Mouse (Mus musculus): ENCODE data around the gene Gm21974. TPM values are rescaled to one million over a fixed set of nuclear protein-coding genes. Genes with fewer than 3 reads are reported as not detected.
"Not testable (repeated sequence)": the region's sequence is repeated elsewhere in the genome, so short reads cannot be mapped to it uniquely, and the experiment has no call there.

The Gm21974 gene
- polyA plus RNA-seq, 1 experiment from 2014 or later = not detected

GRCm38 (mm10) chr7:127912190-127912871, 17.1 kb upstream of the Gm21974 start, which contains the start of gene Kat8:
Kat8 (plus strand) TSS chr7:127912516.
- H3K9me3 ChIP-seq (replicated peaks) = no peaks in the 10 kb centered on the region
- H3K4me3 ChIP-seq = peak within 1 kb of the TSS; percentile 98
- H3K4me1 ChIP-seq = peaks cover 14% of the 10 kb centered on the region
- peak; percentile 98 for ATAC-seq
- H3K4me2 ChIP-seq = peak within 1 kb of the TSS; percentile 81
- peak within 1 kb of the TSS; percentile 77 for H3K9ac ChIP-seq
- H3K27me3 ChIP-seq = no peaks in the 10 kb centered on the region
- H3K36me3 ChIP-seq (ENCODE audit: poor library complexity, severe bottlenecking) = peaks cover 52% of the 10 kb centered on the region
- 1% methylated on average over 40 of the region's 40 CpGs for WGBS
- peak within 1 kb of the TSS; percentile 68 for H3K27ac ChIP-seq

- no peak overlapping the region for H3K9ac ChIP-seq
- WGBS = 90% methylated on average over 4 of the region's 4 CpGs
- no peak overlapping the region for H3K4me3 ChIP-seq
- no peaks in the 10 kb centered on the region for H3K9me3 ChIP-seq (replicated peaks)
- H3K27ac ChIP-seq = no peak overlapping the region
- no peak overlapping the region for H3K4me2 ChIP-seq
- H3K4me1 ChIP-seq = peaks cover 33% of the 10 kb centered on the region
- peaks cover 50% of the 10 kb centered on the region for H3K36me3 ChIP-seq (ENCODE audit: poor library complexity, severe bottlenecking)
- H3K27me3 ChIP-seq = no peaks in the 10 kb centered on the region
- no peak for ATAC-seq
These were observed 13.4 kb upstream of the Gm21974 start for GRCm38 (mm10) chr7:127908656-127909055.

GRCm38 (mm10) chr7:127907939-127908338, 12.7 kb upstream of the Gm21974 start:
- ATAC-seq = no peak
- Histone ChIP-seq H3K9ac (no peak overlapping the region), H3K27ac (no peak overlapping the region), H3K4me1 (peaks cover 27% of the 10 kb centered on the region), H3K4me3 (no peak overlapping the region), H3K27me3 (no peaks in the 10 kb centered on the region), H3K4me2 (no peak overlapping the region), H3K9me3 (replicated peaks) (no peaks in the 10 kb centered on the region), H3K36me3 (ENCODE audit: poor library complexity, severe bottlenecking) (peaks cover 50% of the 10 kb centered on the region)
- 93% methylated on average over 12 of the region's 12 CpGs for WGBS

- peak within 1 kb of the TSS; percentile 93 for H3K4me2 ChIP-seq
- peak; percentile 93 for ATAC-seq
- 8% methylated on average over 38 of the region's 38 CpGs for WGBS
These were observed 8.9 kb upstream of the Gm21974 start, which contains the start of gene Bckdk for GRCm38 (mm10) chr7:127903971-127904796. Bckdk (plus strand) TSS chr7:127904082.

GRCm38 (mm10) chr7:127901772-127902171, 6.5 kb upstream of the Gm21974 start:
- Histone ChIP-seq H3K27me3 (no peaks in the 10 kb centered on the region), H3K4me1 (peaks cover 19% of the 10 kb centered on the region), H3K9me3 (replicated peaks) (no peaks in the 10 kb centered on the region), H3K36me3 (ENCODE audit: poor library complexity, severe bottlenecking) (peaks cover 17% of the 10 kb centered on the region), H3K4me2 (no peak overlapping the region), H3K27ac (no peak overlapping the region), H3K4me3 (no peak overlapping the region), H3K9ac (no peak overlapping the region)
- 89% methylated on average over 2 of the region's 2 CpGs for WGBS
- no peak for ATAC-seq

More at GRCm38 (mm10) chr7:127903971-127904796, 8.9 kb upstream of the Gm21974 start, which contains the start of gene Bckdk:
- Histone ChIP-seq H3K27ac (peak within 1 kb of the TSS; percentile 79), H3K9ac (peak within 1 kb of the TSS; percentile 90), H3K4me1 (peaks cover 19% of the 10 kb centered on the region), H3K36me3 (ENCODE audit: poor library complexity, severe bottlenecking) (peaks cover 41% of the 10 kb centered on the region), H3K4me3 (peak within 1 kb of the TSS; percentile 73), H3K27me3 (no peaks in the 10 kb centered on the region), H3K9me3 (replicated peaks) (no peaks in the 10 kb centered on the region)

GRCm38 (mm10) chr7:127899997-127900396, 4.7 kb upstream of the Gm21974 start:
- ATAC-seq = no peak
- H3K9ac ChIP-seq = no peak overlapping the region
- peaks cover 9% of the 10 kb centered on the region for H3K4me1 ChIP-seq
- H3K36me3 ChIP-seq (ENCODE audit: poor library complexity, severe bottlenecking) = no peaks in the 10 kb centered on the region; the same call in 1 of the 2 replicates
- WGBS = 50% methylated on average over 7 of the region's 7 CpGs
- H3K9me3 ChIP-seq (replicated peaks) = no peaks in the 10 kb centered on the region
- H3K4me3 ChIP-seq = no peak overlapping the region
- H3K27me3 ChIP-seq = no peaks in the 10 kb centered on the region
- H3K27ac ChIP-seq = no peak overlapping the region
- no peak overlapping the region for H3K4me2 ChIP-seq

- 38% methylated on average over 10 of the region's 10 CpGs for WGBS
These were observed 3.1 kb upstream of the Gm21974 start for GRCm38 (mm10) chr7:127898179-127898956.

GRCm38 (mm10) chr7:127897542-127897941, 2.3 kb upstream of the Gm21974 start:
- Histone ChIP-seq H3K4me1 (peaks cover 10% of the 10 kb centered on the region), H3K27ac (no peak overlapping the region), H3K9me3 (replicated peaks) (no peaks in the 10 kb centered on the region), H3K36me3 (ENCODE audit: poor library complexity, severe bottlenecking) (peaks cover 13% of the 10 kb centered on the region), H3K27me3 (no peaks in the 10 kb centered on the region), H3K9ac (no peak overlapping the region), H3K4me3 (no peak overlapping the region), H3K4me2 (no peak overlapping the region)
- no peak for ATAC-seq
- whole genome bisulfite sequencing = 89% methylated on average over 7 of the region's 7 CpGs

More at GRCm38 (mm10) chr7:127898179-127898956, 3.1 kb upstream of the Gm21974 start:
- Histone ChIP-seq H3K4me2 (no peak overlapping the region), H3K4me3 (no peak overlapping the region), H3K9ac (no peak overlapping the region), H3K36me3 (ENCODE audit: poor library complexity, severe bottlenecking) (0 out of 2 replicates have a peak, but pooled peaks cover 5% of the 10 kb centered on the region), H3K27me3 (no peaks in the 10 kb centered on the region), H3K4me1 (peaks cover 10% of the 10 kb centered on the region), H3K27ac (no peak overlapping the region), H3K9me3 (replicated peaks) (no peaks in the 10 kb centered on the region)
- no peak for ATAC-seq

- peaks cover 10% of the 10 kb centered on the region for H3K4me1 ChIP-seq
- H3K4me2 ChIP-seq = no peak overlapping the region
- H3K9me3 ChIP-seq (replicated peaks) = no peaks in the 10 kb centered on the region
- no peaks in the 10 kb centered on the region for H3K27me3 ChIP-seq
- H3K4me3 ChIP-seq = no peak overlapping the region
- 62% methylated on average over 13 of the region's 13 CpGs for WGBS
- H3K27ac ChIP-seq = no peak overlapping the region
- H3K9ac ChIP-seq = no peak overlapping the region
- peaks cover 18% of the 10 kb centered on the region for H3K36me3 ChIP-seq (ENCODE audit: poor library complexity, severe bottlenecking)
- ATAC-seq = no peak
These were observed 1.1 kb upstream of the Gm21974 start for GRCm38 (mm10) chr7:127896384-127896783.

- H3K9me3 ChIP-seq (replicated peaks); H3K9ac ChIP-seq; H3K27ac ChIP-seq; H3K27me3 ChIP-seq; ATAC-seq: not testable (repeated sequence)
- Histone ChIP-seq H3K4me2 (peak overlapping the region; percentile 78), H3K36me3 (ENCODE audit: poor library complexity, severe bottlenecking) (peaks cover 23% of the 10 kb centered on the region), H3K4me3 (peak overlapping the region; percentile 54; the same call in 1 of the 2 replicates), H3K4me1 (peaks cover 10% of the 10 kb centered on the region)
- WGBS = 69% methylated on average over 7 of the region's 7 CpGs
These were observed 637 bp upstream of the Gm21974 start for GRCm38 (mm10) chr7:127895891-127896290.

- peaks cover 38% of the 10 kb centered on the region for H3K36me3 ChIP-seq (ENCODE audit: poor library complexity, severe bottlenecking)
- H3K4me2 ChIP-seq = peak overlapping the region; percentile 78
- H3K9me3 ChIP-seq (replicated peaks) = no peaks in the 10 kb centered on the region
- no peak for ATAC-seq
- peaks cover 10% of the 10 kb centered on the region for H3K4me1 ChIP-seq
- 83% methylated on average over 5 of the region's 5 CpGs for whole genome bisulfite sequencing
- H3K4me3 ChIP-seq = peak overlapping the region; percentile 54
- no peaks in the 10 kb centered on the region for H3K27me3 ChIP-seq
- H3K27ac ChIP-seq = no peak overlapping the region
- peak overlapping the region; percentile 66 for H3K9ac ChIP-seq
These were observed 774 bp downstream of the Gm21974 start for GRCm38 (mm10) chr7:127894480-127894879.

All from forebrain, embryonic 13.5 days (tissue).